Mouse (Mus musculus) lung, postnatal 0 days (tissue): ENCODE data around the gene Slc18a2.

Experiments used
- CTCF ChIP-seq: IDR thresholded peaks from 2 replicates; pipeline ENCODE4 v1.5.1; 2016; ENCODE audit warnings: antibody characterized with exemption, mild to moderate bottlenecking
- EP300 ChIP-seq: IDR thresholded peaks from 2 replicates; pipeline ENCODE4 v1.6.1; 2016; ENCODE audit warnings: antibody characterized with exemption, mild to moderate bottlenecking, control low read depth

DNA sequence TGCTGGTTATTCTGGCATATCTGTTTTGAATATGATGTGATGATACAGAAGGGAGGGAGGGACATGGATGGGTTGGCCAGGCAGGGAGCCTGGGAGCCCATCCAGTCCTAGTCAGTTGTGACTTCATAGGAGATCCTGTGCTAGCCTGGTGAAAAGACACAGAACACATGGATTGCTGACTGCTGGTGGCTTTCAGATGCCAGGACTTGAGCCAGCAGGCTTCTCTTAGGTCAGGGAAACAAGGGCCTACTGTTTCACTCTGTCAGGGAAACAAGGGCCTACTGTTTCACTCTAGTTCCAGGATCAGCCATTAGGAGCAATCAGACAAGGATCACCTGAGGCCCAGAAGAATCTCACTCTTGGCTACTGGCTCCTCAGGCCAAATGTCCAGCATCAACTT, 20.1 kb downstream of the Slc18a2 start:
- TF ChIP-seq EP300 (no peak), CTCF (no peak)
